Mouse (Mus musculus): ENCODE data around the gene Bmp15. TPM values are rescaled to one million over a fixed set of nuclear protein-coding genes. Genes with fewer than 3 reads are reported as not detected.

Gene Bmp15
- polyA plus RNA-seq (2015; fragmentation: Nextera tagmentation; extraction: Ambion mirVana): 0.16 TPM in 2 replicates

DNA sequence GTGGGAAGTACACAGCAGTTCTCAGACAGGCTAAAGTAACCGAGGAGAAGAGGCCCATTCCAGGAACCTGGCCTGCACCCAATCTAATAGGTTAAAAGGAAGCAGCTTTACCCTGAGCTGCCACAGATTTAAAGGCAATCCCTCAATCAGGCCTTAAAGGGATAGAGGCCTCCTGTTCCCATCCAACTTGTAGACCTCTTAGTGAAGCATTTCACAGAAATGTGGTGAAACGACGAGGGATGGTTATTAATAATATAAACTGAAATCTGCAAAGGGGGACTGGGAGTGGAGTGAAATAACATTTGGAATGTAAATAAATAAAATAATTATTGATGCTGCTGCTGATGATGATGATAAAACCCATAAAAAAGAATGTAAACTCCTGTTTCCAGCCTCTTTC is at the start of gene Bmp15:
TSS of gene Bmp15 (minus strand) at position 101 of the 400 bp plus-strand sequence.
- Histone ChIP-seq H3K4me3 (ENCODE audit: low read length) (no peak within 1 kb of the TSS), H3K36me3 (ENCODE audit: control insufficient read depth, insufficient read depth) (no peaks in the 10 kb centered on the region), H3K9me3 (replicated peaks; ENCODE audit: control insufficient read depth, low read length) (no peaks in the 10 kb centered on the region), H3K4me1 (ENCODE audit: control insufficient read depth, insufficient read depth, low read length) (no peaks in the 10 kb centered on the region), H3K9ac (ENCODE audit: low read length) (no peak within 1 kb of the TSS), H3K27me3 (ENCODE audit: control insufficient read depth, insufficient read depth, low read length) (no peaks in the 10 kb centered on the region), H3K4me2 (ENCODE audit: low read depth, low read length) (no peak within 1 kb of the TSS), H3K27ac (ENCODE audit: low read length) (no peak within 1 kb of the TSS)
- WGBS: 61% methylated on average over 3 of the region's 3 CpGs
- ATAC-seq (replicated peaks; ENCODE audit: extremely low read depth, insufficient read depth, low FRiP score): no peak

DNA sequence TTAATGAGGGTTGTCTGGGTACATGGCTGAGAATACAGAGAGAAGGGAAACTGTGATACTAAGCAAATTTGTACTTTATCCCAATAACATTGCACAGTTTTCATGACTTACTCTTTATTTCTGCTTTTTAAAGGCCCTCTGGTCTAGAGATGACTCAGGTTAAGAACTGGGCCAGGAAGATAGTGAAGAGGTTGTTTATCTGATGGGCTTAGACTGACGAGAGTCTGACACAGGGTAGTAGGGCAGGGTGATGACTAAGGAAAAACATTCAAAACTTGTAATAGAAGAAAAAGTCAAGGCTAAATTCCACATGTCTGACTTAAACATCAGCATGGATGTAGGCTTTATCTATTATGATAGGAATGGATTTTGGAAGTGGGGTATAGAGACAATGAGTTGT is 48.3 kb upstream of the Bmp15 start:
- no peak overlapping the region for H3K4me2 ChIP-seq (ENCODE audit: low read depth, low read length)
- no peaks in the 10 kb centered on the region for H3K4me1 ChIP-seq (ENCODE audit: control insufficient read depth, insufficient read depth, low read length)
- no peak overlapping the region for H3K27ac ChIP-seq (ENCODE audit: low read length)
- ATAC-seq (replicated peaks; ENCODE audit: extremely low read depth, insufficient read depth, low FRiP score): no peak
- 63% methylated on average over 1 of the region's 1 CpGs for WGBS
- no peak overlapping the region for H3K9ac ChIP-seq (ENCODE audit: low read length)
- no peaks in the 10 kb centered on the region for H3K27me3 ChIP-seq (ENCODE audit: control insufficient read depth, insufficient read depth, low read length)
- H3K36me3 ChIP-seq (ENCODE audit: control insufficient read depth, insufficient read depth): no peaks in the 10 kb centered on the region
- H3K4me3 ChIP-seq (ENCODE audit: low read length): no peak overlapping the region
- no peaks in the 10 kb centered on the region for H3K9me3 ChIP-seq (replicated peaks; ENCODE audit: control insufficient read depth, low read length)

DNA sequence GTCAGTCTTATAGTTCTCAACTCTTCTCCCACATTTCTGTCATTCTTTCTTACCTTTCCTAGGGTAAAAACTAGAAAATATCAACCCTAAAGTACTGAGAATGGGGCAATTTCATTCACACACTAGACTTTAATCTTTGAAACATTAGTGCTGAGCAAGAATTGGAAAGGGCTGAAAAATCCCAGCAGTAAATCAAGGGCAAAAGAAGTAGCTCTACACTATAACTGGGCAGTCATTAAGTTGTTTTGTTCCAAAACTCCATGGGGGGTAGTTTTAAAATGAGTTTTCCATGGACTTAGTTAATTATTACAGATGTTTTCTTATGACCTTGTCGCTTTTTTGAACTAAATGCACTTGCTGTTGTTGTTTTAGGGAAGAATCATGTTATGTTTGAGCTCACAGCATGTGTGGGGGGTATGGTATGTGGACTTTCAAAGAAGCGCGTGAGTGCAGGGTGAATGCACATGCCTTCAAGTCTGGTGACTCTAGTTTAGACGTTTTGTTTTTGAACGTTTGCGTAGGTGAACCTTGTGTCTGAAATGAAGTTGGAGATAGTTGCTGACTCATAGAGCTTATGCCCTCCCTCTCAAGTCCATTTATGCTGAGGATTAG is 37.1 kb upstream of the Bmp15 start:
- H3K4me2 ChIP-seq (ENCODE audit: low read depth, low read length): no peak overlapping the region
- no peak overlapping the region for H3K4me3 ChIP-seq (ENCODE audit: low read length)
- 66% methylated on average over 6 of the region's 6 CpGs for WGBS
- H3K9ac ChIP-seq (ENCODE audit: low read length): no peak overlapping the region
- no peaks in the 10 kb centered on the region for H3K4me1 ChIP-seq (ENCODE audit: control insufficient read depth, insufficient read depth, low read length)
- no peak for ATAC-seq (replicated peaks; ENCODE audit: extremely low read depth, insufficient read depth, low FRiP score)
- no peaks in the 10 kb centered on the region for H3K36me3 ChIP-seq (ENCODE audit: control insufficient read depth, insufficient read depth)
- no peak overlapping the region for H3K27ac ChIP-seq (ENCODE audit: low read length)
- no peaks in the 10 kb centered on the region for H3K9me3 ChIP-seq (replicated peaks; ENCODE audit: control insufficient read depth, low read length)
- H3K27me3 ChIP-seq (ENCODE audit: control insufficient read depth, insufficient read depth, low read length): no peaks in the 10 kb centered on the region

DNA sequence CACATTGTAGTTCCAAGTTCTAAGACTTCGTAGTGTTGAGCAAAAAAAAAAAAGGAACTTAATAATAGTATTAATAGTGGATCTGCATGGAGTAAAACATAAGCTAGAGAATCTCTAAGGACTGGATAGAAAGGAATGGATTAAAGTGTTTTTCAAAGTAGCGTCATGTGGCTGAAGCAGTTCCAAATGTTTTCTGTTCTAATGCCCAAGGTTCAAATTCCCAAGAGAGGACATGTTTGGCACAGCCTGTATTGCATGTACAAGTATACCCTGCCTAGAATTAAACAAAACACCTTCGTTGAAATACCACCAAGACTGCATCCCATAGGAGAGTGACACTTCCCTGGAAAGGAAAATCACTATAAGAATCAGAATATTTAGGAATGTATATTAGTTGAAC is 36.4 kb upstream of the Bmp15 start:
- H3K27ac ChIP-seq (ENCODE audit: low read length): no peak overlapping the region
- no peak for ATAC-seq (replicated peaks; ENCODE audit: extremely low read depth, insufficient read depth, low FRiP score)
- H3K9me3 ChIP-seq (replicated peaks; ENCODE audit: control insufficient read depth, low read length): no peaks in the 10 kb centered on the region
- H3K9ac ChIP-seq (ENCODE audit: low read length): no peak overlapping the region
- no peak overlapping the region for H3K4me3 ChIP-seq (ENCODE audit: low read length)
- H3K4me2 ChIP-seq (ENCODE audit: low read depth, low read length): no peak overlapping the region
- H3K4me1 ChIP-seq (ENCODE audit: control insufficient read depth, insufficient read depth, low read length): no peaks in the 10 kb centered on the region
- H3K36me3 ChIP-seq (ENCODE audit: control insufficient read depth, insufficient read depth): no peaks in the 10 kb centered on the region
- H3K27me3 ChIP-seq (ENCODE audit: control insufficient read depth, insufficient read depth, low read length): no peaks in the 10 kb centered on the region
- 74% methylated on average over 3 of the region's 3 CpGs for WGBS

DNA sequence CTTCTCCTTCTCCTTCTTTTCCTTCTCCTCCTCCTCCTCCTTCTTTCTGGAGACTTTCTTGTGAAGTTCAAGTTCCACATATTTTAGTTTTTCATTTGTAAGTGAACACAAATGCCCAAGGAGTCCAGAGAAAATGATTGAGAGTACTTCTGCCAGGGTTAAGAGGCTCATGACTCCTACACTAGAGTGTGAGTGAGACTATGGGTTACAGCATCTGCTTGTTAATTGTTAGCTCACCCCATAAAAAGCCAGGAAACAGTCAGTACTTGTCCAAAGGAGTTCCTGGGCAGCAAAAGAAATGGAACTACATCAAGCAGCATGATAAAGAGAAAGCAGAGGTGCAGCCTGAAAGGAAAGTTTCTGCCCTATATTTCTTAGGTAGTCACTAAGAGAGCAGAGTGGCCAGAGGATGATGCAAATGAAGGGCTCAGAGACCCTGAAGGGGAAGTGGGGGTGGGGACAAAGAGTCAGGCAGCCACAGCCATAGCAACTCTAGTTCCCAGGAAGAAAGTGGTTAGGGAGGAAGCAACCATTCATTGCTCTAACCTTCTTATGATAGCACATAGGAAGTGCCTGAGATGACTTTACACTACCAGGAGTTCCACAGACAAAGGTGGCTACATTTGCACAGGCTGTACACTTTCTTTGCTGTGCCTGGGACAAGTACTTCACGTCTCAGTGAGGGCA is 24.9 kb upstream of the Bmp15 start:
- ATAC-seq (replicated peaks; ENCODE audit: extremely low read depth, insufficient read depth, low FRiP score): no peak

DNA sequence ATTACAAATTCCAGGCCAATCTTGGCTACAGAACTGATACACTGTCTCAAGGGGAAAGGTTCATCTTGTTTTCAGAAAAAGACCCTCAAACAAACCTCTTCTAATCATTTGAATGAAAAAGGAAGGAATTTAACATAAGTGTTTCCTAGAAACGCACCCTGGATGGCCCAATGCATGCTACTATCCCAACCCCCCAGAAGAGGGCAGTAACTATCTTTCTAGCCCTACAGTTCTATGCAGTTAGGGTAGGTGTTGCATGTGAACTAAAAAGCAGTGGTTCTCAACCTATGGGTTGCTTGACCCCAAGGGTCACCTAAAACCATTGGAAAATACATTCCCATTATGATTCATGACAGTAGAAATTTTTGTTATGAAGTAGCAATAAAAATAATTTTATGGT is 3.5 kb upstream of the Bmp15 start:
- 38% methylated on average over 1 of the region's 1 CpGs for WGBS
- Histone ChIP-seq H3K4me1 (ENCODE audit: control insufficient read depth, insufficient read depth, low read length) (no peaks in the 10 kb centered on the region), H3K27me3 (ENCODE audit: control insufficient read depth, insufficient read depth, low read length) (no peaks in the 10 kb centered on the region), H3K36me3 (ENCODE audit: control insufficient read depth, insufficient read depth) (no peaks in the 10 kb centered on the region), H3K9me3 (replicated peaks; ENCODE audit: control insufficient read depth, low read length) (no peaks in the 10 kb centered on the region), H3K4me3 (ENCODE audit: low read length) (no peak overlapping the region), H3K27ac (ENCODE audit: low read length) (no peak overlapping the region), H3K9ac (ENCODE audit: low read length) (no peak overlapping the region), H3K4me2 (ENCODE audit: low read depth, low read length) (no peak overlapping the region)
- no peak for ATAC-seq (replicated peaks; ENCODE audit: extremely low read depth, insufficient read depth, low FRiP score)

More for the DNA sequence above, 24.9 kb upstream of the Bmp15 start:
- no peaks in the 10 kb centered on the region for H3K4me1 ChIP-seq (ENCODE audit: control insufficient read depth, insufficient read depth, low read length)
- H3K4me2 ChIP-seq (ENCODE audit: low read depth, low read length): no peak overlapping the region
- 67% methylated on average over 1 of the region's 1 CpGs for WGBS
- no peak overlapping the region for H3K9ac ChIP-seq (ENCODE audit: low read length)
- no peaks in the 10 kb centered on the region for H3K36me3 ChIP-seq (ENCODE audit: control insufficient read depth, insufficient read depth)
- H3K9me3 ChIP-seq (replicated peaks; ENCODE audit: control insufficient read depth, low read length): no peaks in the 10 kb centered on the region
- no peak overlapping the region for H3K27ac ChIP-seq (ENCODE audit: low read length)
- H3K27me3 ChIP-seq (ENCODE audit: control insufficient read depth, insufficient read depth, low read length): no peaks in the 10 kb centered on the region
- H3K4me3 ChIP-seq (ENCODE audit: low read length): no peak overlapping the region

DNA sequence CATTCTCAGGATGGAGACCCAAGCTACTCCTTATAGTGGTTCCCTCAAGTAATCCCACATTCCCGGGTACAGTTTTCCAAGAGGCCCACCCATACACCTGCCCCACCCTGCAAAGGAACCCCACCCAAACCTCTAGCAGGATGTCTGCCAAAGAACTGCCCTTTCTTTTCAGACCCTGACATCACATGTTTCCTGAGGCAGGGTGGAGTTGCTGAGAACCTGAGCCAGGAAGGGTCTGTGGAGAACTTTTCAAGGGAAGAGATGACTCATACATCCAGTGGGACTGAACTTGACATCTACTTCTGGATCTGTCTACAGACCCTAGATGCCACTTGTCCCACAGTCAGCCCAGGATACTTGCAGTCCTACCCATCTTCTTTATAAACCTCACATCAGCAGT is 2.8 kb downstream of the Bmp15 start:
- Histone ChIP-seq H3K9me3 (replicated peaks; ENCODE audit: control insufficient read depth, low read length) (no peaks in the 10 kb centered on the region), H3K4me1 (ENCODE audit: control insufficient read depth, insufficient read depth, low read length) (no peaks in the 10 kb centered on the region), H3K4me2 (ENCODE audit: low read depth, low read length) (no peak overlapping the region), H3K27me3 (ENCODE audit: control insufficient read depth, insufficient read depth, low read length) (no peaks in the 10 kb centered on the region), H3K9ac (ENCODE audit: low read length) (no peak overlapping the region), H3K36me3 (ENCODE audit: control insufficient read depth, insufficient read depth) (no peaks in the 10 kb centered on the region), H3K4me3 (ENCODE audit: low read length) (no peak overlapping the region), H3K27ac (ENCODE audit: low read length) (no peak overlapping the region)
- no peak for ATAC-seq (replicated peaks; ENCODE audit: extremely low read depth, insufficient read depth, low FRiP score)
- 71% methylated on average over 1 of the region's 1 CpGs for WGBS

Other genes starting within 250 kb of the Bmp15 start
- 0.08 TPM in 1 of 2 replicates, not detected in the other for gene AU022751, start 237.3 kb downstream of the Bmp15 start, polyA plus RNA-seq (2015; fragmentation: Nextera tagmentation; extraction: Ambion mirVana)
- gene Nudt10, start 147.7 kb downstream of the Bmp15 start, polyA plus RNA-seq (2015; fragmentation: Nextera tagmentation; extraction: Ambion mirVana): 1.7 and 2.0 TPM in 2 replicates
- gene Shroom4, start 79.1 kb upstream of the Bmp15 start, polyA plus RNA-seq (2015; fragmentation: Nextera tagmentation; extraction: Ambion mirVana): 2.7 and 3.3 TPM in 2 replicates